Mouse (Mus musculus): Measurements from ENCODE around the gene Fam53b. TPM values are rescaled to one million over a fixed set of nuclear protein-coding genes. Genes with fewer than 3 reads are reported as not detected.

The Fam53b gene
- polyA plus RNA-seq, 1 experiment from 2014 or later = 29.4 TPM

- Histone ChIP-seq H3K4me3 (ENCODE audit: low read depth, low read length) (no peak overlapping the region), H3K36me3 (ENCODE audit: control insufficient read depth, insufficient read depth) (peaks cover 42% of the 10 kb centered on the region), H3K27me3 (ENCODE audit: control insufficient read depth, insufficient read depth, low read depth, low read length) (no peaks in the 10 kb centered on the region), H3K9me3 (replicated peaks; ENCODE audit: control insufficient read depth, low read length) (no peaks in the 10 kb centered on the region), H3K4me2 (ENCODE audit: low read depth, low read length) (peak overlapping the region; percentile 63), H3K27ac (ENCODE audit: low read length) (peak overlapping the region; percentile 82), H3K9ac (ENCODE audit: low read depth, low read length) (peak overlapping the region; percentile 61), H3K4me1 (ENCODE audit: control insufficient read depth, low read depth, low read length) (peaks cover 85% of the 10 kb centered on the region)
- ATAC-seq (ENCODE audit: low read depth) = no peak
- WGBS (ENCODE audit: insufficient replicate concordance) = 73% methylated on average over 4 of the region's 4 CpGs
Measured at GRCm38 (mm10) chr7:132767999-132768370, 45.7 kb downstream of the Fam53b start.

GRCm38 (mm10) chr7:132767233-132767998, 46.3 kb downstream of the Fam53b start:
- WGBS (ENCODE audit: insufficient replicate concordance) = 82% methylated on average over 12 of the region's 12 CpGs
- Histone ChIP-seq H3K36me3 (ENCODE audit: control insufficient read depth, insufficient read depth) (peaks cover 43% of the 10 kb centered on the region), H3K4me2 (ENCODE audit: low read depth, low read length) (peak overlapping the region; percentile 43), H3K27ac (ENCODE audit: low read length) (peak overlapping the region; percentile 91), H3K4me3 (ENCODE audit: low read depth, low read length) (no peak overlapping the region), H3K27me3 (ENCODE audit: control insufficient read depth, insufficient read depth, low read depth, low read length) (no peaks in the 10 kb centered on the region), H3K9ac (ENCODE audit: low read depth, low read length) (no peak overlapping the region), H3K4me1 (ENCODE audit: control insufficient read depth, low read depth, low read length) (peaks cover 83% of the 10 kb centered on the region), H3K9me3 (replicated peaks; ENCODE audit: control insufficient read depth, low read length) (no peaks in the 10 kb centered on the region)
- no peak for ATAC-seq (ENCODE audit: low read depth)

GRCm38 (mm10) chr7:132766235-132766871, 47.3 kb downstream of the Fam53b start:
- Histone ChIP-seq H3K27ac (ENCODE audit: low read length) (peak overlapping the region; percentile 91), H3K36me3 (ENCODE audit: control insufficient read depth, insufficient read depth) (peaks cover 41% of the 10 kb centered on the region), H3K9ac (ENCODE audit: low read depth, low read length) (peak overlapping the region; percentile 46), H3K27me3 (ENCODE audit: control insufficient read depth, insufficient read depth, low read depth, low read length) (no peaks in the 10 kb centered on the region), H3K9me3 (replicated peaks; ENCODE audit: control insufficient read depth, low read length) (no peaks in the 10 kb centered on the region), H3K4me1 (ENCODE audit: control insufficient read depth, low read depth, low read length) (peaks cover 73% of the 10 kb centered on the region), H3K4me3 (ENCODE audit: low read depth, low read length) (no peak overlapping the region; the same call in none of the 2 replicates), H3K4me2 (ENCODE audit: low read depth, low read length) (peak overlapping the region; percentile 43)
- WGBS (ENCODE audit: insufficient replicate concordance) = 40% methylated on average over 11 of the region's 11 CpGs
- peak; percentile 78 for ATAC-seq (ENCODE audit: low read depth)

- H3K4me3 ChIP-seq (ENCODE audit: low read depth, low read length) = no peak overlapping the region; the same call in 1 of the 2 replicates
- H3K27ac ChIP-seq (ENCODE audit: low read length) = peak overlapping the region; percentile 91
- H3K9ac ChIP-seq (ENCODE audit: low read depth, low read length) = peak overlapping the region; percentile 46
- peaks cover 35% of the 10 kb centered on the region for H3K36me3 ChIP-seq (ENCODE audit: control insufficient read depth, insufficient read depth)
- H3K27me3 ChIP-seq (ENCODE audit: control insufficient read depth, insufficient read depth, low read depth, low read length) = no peaks in the 10 kb centered on the region
- H3K9me3 ChIP-seq (replicated peaks; ENCODE audit: control insufficient read depth, low read length) = no peaks in the 10 kb centered on the region
- peak; percentile 65 for ATAC-seq (ENCODE audit: low read depth)
- H3K4me1 ChIP-seq (ENCODE audit: control insufficient read depth, low read depth, low read length) = peaks cover 69% of the 10 kb centered on the region
- 56% methylated on average over 3 of the region's 3 CpGs for WGBS (ENCODE audit: insufficient replicate concordance)
- peak overlapping the region; percentile 43 for H3K4me2 ChIP-seq (ENCODE audit: low read depth, low read length)
Measured at GRCm38 (mm10) chr7:132765629-132766186, 48.0 kb downstream of the Fam53b start.

- 77% methylated on average over 4 of the region's 4 CpGs for WGBS (ENCODE audit: insufficient replicate concordance)
- no peak for ATAC-seq (ENCODE audit: low read depth)
- 0 out of 2 replicates have a peak overlapping the region, but pooled peaks have one; percentile 43 for H3K4me2 ChIP-seq (ENCODE audit: low read depth, low read length)
Measured at GRCm38 (mm10) chr7:132764896-132765491, 48.7 kb downstream of the Fam53b start.

GRCm38 (mm10) chr7:132764314-132764713, 49.4 kb downstream of the Fam53b start:
- Histone ChIP-seq H3K36me3 (ENCODE audit: control insufficient read depth, insufficient read depth) (peaks cover 34% of the 10 kb centered on the region), H3K4me2 (ENCODE audit: low read depth, low read length) (no peak overlapping the region), H3K4me3 (ENCODE audit: low read depth, low read length) (no peak overlapping the region), H3K27me3 (ENCODE audit: control insufficient read depth, insufficient read depth, low read depth, low read length) (no peaks in the 10 kb centered on the region), H3K9ac (ENCODE audit: low read depth, low read length) (no peak overlapping the region), H3K27ac (ENCODE audit: low read length) (no peak overlapping the region; the same call in 1 of the 2 replicates), H3K9me3 (replicated peaks; ENCODE audit: control insufficient read depth, low read length) (no peaks in the 10 kb centered on the region), H3K4me1 (ENCODE audit: control insufficient read depth, low read depth, low read length) (peaks cover 55% of the 10 kb centered on the region)
- 91% methylated on average over 4 of the region's 4 CpGs for WGBS (ENCODE audit: insufficient replicate concordance)
- no peak for ATAC-seq (ENCODE audit: low read depth)

More at GRCm38 (mm10) chr7:132764896-132765491, 48.7 kb downstream of the Fam53b start:
- no peaks in the 10 kb centered on the region for H3K9me3 ChIP-seq (replicated peaks; ENCODE audit: control insufficient read depth, low read length)
- H3K27ac ChIP-seq (ENCODE audit: low read length) = peak overlapping the region; percentile 91
- peaks cover 62% of the 10 kb centered on the region for H3K4me1 ChIP-seq (ENCODE audit: control insufficient read depth, low read depth, low read length)
- H3K36me3 ChIP-seq (ENCODE audit: control insufficient read depth, insufficient read depth) = peaks cover 34% of the 10 kb centered on the region
- H3K9ac ChIP-seq (ENCODE audit: low read depth, low read length) = no peak overlapping the region
- no peak overlapping the region for H3K4me3 ChIP-seq (ENCODE audit: low read depth, low read length)
- no peaks in the 10 kb centered on the region for H3K27me3 ChIP-seq (ENCODE audit: control insufficient read depth, insufficient read depth, low read depth, low read length)

GRCm38 (mm10) chr7:132763911-132764310, 49.8 kb downstream of the Fam53b start:
- H3K4me3 ChIP-seq (ENCODE audit: low read depth, low read length) = no peak overlapping the region
- 84% methylated on average over 5 of the region's 5 CpGs for WGBS (ENCODE audit: insufficient replicate concordance)
- H3K4me2 ChIP-seq (ENCODE audit: low read depth, low read length) = no peak overlapping the region
- ATAC-seq (ENCODE audit: low read depth) = no peak
- H3K9ac ChIP-seq (ENCODE audit: low read depth, low read length) = no peak overlapping the region
- H3K27ac ChIP-seq (ENCODE audit: low read length) = peak overlapping the region; percentile 10
- peaks cover 51% of the 10 kb centered on the region for H3K4me1 ChIP-seq (ENCODE audit: control insufficient read depth, low read depth, low read length)
- no peaks in the 10 kb centered on the region for H3K27me3 ChIP-seq (ENCODE audit: control insufficient read depth, insufficient read depth, low read depth, low read length)
- H3K36me3 ChIP-seq (ENCODE audit: control insufficient read depth, insufficient read depth) = peaks cover 37% of the 10 kb centered on the region
- H3K9me3 ChIP-seq (replicated peaks; ENCODE audit: control insufficient read depth, low read length) = no peaks in the 10 kb centered on the region

GRCm38 (mm10) chr7:132763351-132763750, 50.3 kb downstream of the Fam53b start:
- peaks cover 46% of the 10 kb centered on the region for H3K4me1 ChIP-seq (ENCODE audit: control insufficient read depth, low read depth, low read length)
- ATAC-seq (ENCODE audit: low read depth) = no peak
- peaks cover 42% of the 10 kb centered on the region for H3K36me3 ChIP-seq (ENCODE audit: control insufficient read depth, insufficient read depth)
- H3K9ac ChIP-seq (ENCODE audit: low read depth, low read length) = no peak overlapping the region
- H3K4me2 ChIP-seq (ENCODE audit: low read depth, low read length) = no peak overlapping the region
- H3K9me3 ChIP-seq (replicated peaks; ENCODE audit: control insufficient read depth, low read length) = no peaks in the 10 kb centered on the region
- H3K27me3 ChIP-seq (ENCODE audit: control insufficient read depth, insufficient read depth, low read depth, low read length) = no peaks in the 10 kb centered on the region
- 85% methylated on average over 6 of the region's 6 CpGs for WGBS (ENCODE audit: insufficient replicate concordance)
- peak overlapping the region; percentile 10 for H3K27ac ChIP-seq (ENCODE audit: low read length)
- no peak overlapping the region for H3K4me3 ChIP-seq (ENCODE audit: low read depth, low read length)

All from liver, embryonic 16.5 days (tissue).